Mouse (Mus musculus) olfactory bulb, adult 2 months (tissue): ENCODE results near the gene Znrd1as. TPM values are rescaled to one million over a fixed set of nuclear protein-coding genes. Genes with fewer than 3 reads are reported as not detected.

Source experiments
- H3K27ac ChIP-seq: fragments of 200-500 bp; 2 replicates; pipeline ENCODE4 v1.5.1; 2012; ENCODE audit warnings: low read depth, low read length; ENCODE audit not compliant: insufficient read depth
- H3K4me1 ChIP-seq: fragments of 200-500 bp; 2 replicates; pipeline ENCODE4 v1.6.1; 2012; ENCODE audit warnings: low read length; ENCODE audit not compliant: control insufficient read depth, insufficient read depth
- H3K4me3 ChIP-seq: fragments of 200-500 bp; 2 replicates; pipeline ENCODE4 v1.5.1; 2012; ENCODE audit warnings: mild to moderate bottlenecking, low read depth, low read length, moderate library complexity; ENCODE audit not compliant: insufficient read depth
- CTCF ChIP-seq: fragments of 200-500 bp; IDR thresholded peaks from 2 replicates; pipeline ENCODE4 v1.5.1; 2012; ENCODE audit warnings: low read depth, mild to moderate bottlenecking, low read length, moderate library complexity; ENCODE audit not compliant: insufficient read depth
- POLR2A ChIP-seq: fragments of 200-500 bp; IDR thresholded peaks from 2 replicates; pipeline ENCODE4 v1.6.1; 2012; ENCODE audit warnings: mild to moderate bottlenecking, low read depth, low read length, moderate library complexity; ENCODE audit not compliant: insufficient read depth
- WGBS: fragments of 180-500 bp; shearing (Covaris S2); methylation state at CpG from one replicate; pipeline ENCODE4 v1.1.7; 2018; 5-methylcytosine and 5-hydroxymethylcytosine counted together
- polyA plus RNA-seq: library from polyadenylated mRNA; stranded (reverse); fragments of >200 nt; gene quantifications from 2 replicates; pipeline ENCODE4 v1.2.4, GENCODE M21; 2012; ENCODE audit warnings: low replicate concordance; ENCODE audit not compliant: missing spikeins, insufficient read depth, insufficient read length

Znrd1as gene
- polyA plus RNA-seq, 1 experiment: not detected

GRCm38 (mm10) chr17:37000863-37001262 is 42.5 kb downstream of the Znrd1as start, which contains the start of gene Zfp57:
Gene Zfp57, plus strand, starts transcription at chr17:37001163.
- WGBS: 98% methylated on average over 7 of the region's 7 CpGs
- H3K4me1 ChIP-seq: peaks cover 8% of the 10 kb centered on the region
- no peak within 1 kb of the TSS for H3K4me3 ChIP-seq
- no peak for TF ChIP-seq POLR2A
- TF ChIP-seq CTCF: no peak
- no peak within 1 kb of the TSS for H3K27ac ChIP-seq

GRCm38 (mm10) chr17:37002364-37003330 is 44.3 kb downstream of the Znrd1as start:
- Histone ChIP-seq H3K27ac (peak overlapping the region; percentile 75), H3K4me3 (peak overlapping the region; percentile 63), H3K4me1 (peaks cover 8% of the 10 kb centered on the region)
- 1% methylated on average over 49 of the region's 49 CpGs for WGBS
- no peak for TF ChIP-seq POLR2A
- TF ChIP-seq CTCF: no peak

GRCm38 (mm10) chr17:37003366-37003765 is 45.0 kb downstream of the Znrd1as start:
- H3K27ac ChIP-seq: no peak overlapping the region
- no peak overlapping the region; the same call in 1 of the 2 replicates for H3K4me3 ChIP-seq
- TF ChIP-seq CTCF: no peak
- TF ChIP-seq POLR2A: no peak
- peaks cover 8% of the 10 kb centered on the region for H3K4me1 ChIP-seq
- 28% methylated on average over 4 of the region's 4 CpGs for WGBS

GRCm38 (mm10) chr17:37008161-37008560 is 49.8 kb downstream of the Znrd1as start:
- H3K4me3 ChIP-seq: no peak overlapping the region
- H3K27ac ChIP-seq: no peak overlapping the region
- 93% methylated on average over 6 of the region's 6 CpGs for whole genome bisulfite sequencing
- no peak for TF ChIP-seq CTCF
- no peak for TF ChIP-seq POLR2A
- no peaks in the 10 kb centered on the region for H3K4me1 ChIP-seq

- H3K4me1 ChIP-seq: no peaks in the 10 kb centered on the region
- no peak overlapping the region for H3K4me3 ChIP-seq
- TF ChIP-seq CTCF: no peak
- no peak for TF ChIP-seq POLR2A
- H3K27ac ChIP-seq: no peak overlapping the region
- WGBS: 92% methylated on average over 17 of the region's 17 CpGs
Measured at GRCm38 (mm10) chr17:37009460-37010042, 51.2 kb downstream of the Znrd1as start.

GRCm38 (mm10) chr17:37011719-37012118 is 53.3 kb downstream of the Znrd1as start:
- WGBS: 67% methylated on average over 3 of the region's 3 CpGs
- no peaks in the 10 kb centered on the region for H3K4me1 ChIP-seq
- H3K4me3 ChIP-seq: no peak overlapping the region
- TF ChIP-seq CTCF (no peak), POLR2A (no peak)
- no peak overlapping the region for H3K27ac ChIP-seq

GRCm38 (mm10) chr17:37012141-37012540 is 53.7 kb downstream of the Znrd1as start:
- TF ChIP-seq POLR2A: no peak
- Histone ChIP-seq H3K4me3 (no peak overlapping the region), H3K4me1 (no peaks in the 10 kb centered on the region), H3K27ac (no peak overlapping the region)
- 81% methylated on average over 5 of the region's 5 CpGs for WGBS

Other genes starting within 250 kb of the Znrd1as start
- gene H2-M10.5, start 185.7 kb upstream of the Znrd1as start, polyA plus RNA-seq: not detected in 2 replicates
- gene H2-M10.6, start 146.4 kb upstream of the Znrd1as start, polyA plus RNA-seq: not detected in 2 replicates
- not detected in 2 replicates for gene Trim26, start 121.5 kb upstream of the Znrd1as start, polyA plus RNA-seq
- gene Trim15, start 91.4 kb upstream of the Znrd1as start, polyA plus RNA-seq: not detected in 2 replicates
- not detected in 2 replicates for gene Trim10, start 89.0 kb upstream of the Znrd1as start, polyA plus RNA-seq
- not detected in 2 replicates for gene Trim40, start 68.5 kb upstream of the Znrd1as start, polyA plus RNA-seq
- gene Trim31, start 60.5 kb upstream of the Znrd1as start, polyA plus RNA-seq: not detected in 2 replicates
- not detected in 2 replicates for gene Rnf39, start 15.7 kb upstream of the Znrd1as start, polyA plus RNA-seq
- gene Ppp1r11, start 6.9 kb upstream of the Znrd1as start, polyA plus RNA-seq: not detected in 2 replicates
- gene Znrd1, start within 50 bp of the Znrd1as start, polyA plus RNA-seq: not detected in 2 replicates
- not detected in 2 replicates for gene 2410137M14Rik, start 22.6 kb downstream of the Znrd1as start, polyA plus RNA-seq
- not detected in 2 replicates for gene H2-M5, start 30.9 kb downstream of the Znrd1as start, polyA plus RNA-seq
- not detected in 2 replicates for gene Zfp57, start 42.6 kb downstream of the Znrd1as start, polyA plus RNA-seq
- gene Mog, start 64.8 kb downstream of the Znrd1as start, polyA plus RNA-seq: not detected in 2 replicates
- 220 and 221 TPM in 2 replicates for gene Gabbr1, start 87.4 kb downstream of the Znrd1as start, polyA plus RNA-seq
- not detected in 2 replicates for gene Olfr90, start 129.9 kb downstream of the Znrd1as start, polyA plus RNA-seq
- not detected in 2 replicates for gene Olfr91, start 139.7 kb downstream of the Znrd1as start, polyA plus RNA-seq
- not detected in 2 replicates for gene Olfr92, start 161.5 kb downstream of the Znrd1as start, polyA plus RNA-seq
- not detected in 2 replicates for gene Olfr93, start 202.9 kb downstream of the Znrd1as start, polyA plus RNA-seq
- not detected in 2 replicates for gene Ubd, start 235.3 kb downstream of the Znrd1as start, polyA plus RNA-seq
- not detected in 2 replicates for gene Olfr94, start 242.4 kb downstream of the Znrd1as start, polyA plus RNA-seq